Mouse (Mus musculus): ENCODE data around the gene Gm6460.
"Not testable (repeated sequence)": the region's sequence is repeated elsewhere in the genome, so short reads cannot be mapped to it uniquely, and the experiment has no call there.

GRCm38 (mm10) chr5:11594613-11595012, at the start of gene Gm6460:
- not testable (repeated sequence) for TF ChIP-seq CTCF, POLR2A (IDR thresholded peaks at IDR 0.05; ENCODE audit: extremely low read depth, insufficient read depth, low read length)

Data from cortical plate, adult 2 months (tissue).